Mouse (Mus musculus) lung, postnatal 4 days (tissue): Measurements from ENCODE around the gene Efl1.

ENCODE experiments used
- DNase-seq, 2 experiments: peaks; one replicate each; pipeline ENCODE4 v3.0.0; 2021

The Efl1 gene

GRCm38 (mm10) chr7:82820661-82821060, 172.2 kb downstream of the Efl1 start:
- DNase-seq, result no peak

GRCm38 (mm10) chr7:82821501-82821900, 173.1 kb downstream of the Efl1 start:
- no peak for DNase-seq

- peak; percentile 23 to 51 for DNase-seq
Measured at GRCm38 (mm10) chr7:82822528-82822927, 174.1 kb downstream of the Efl1 start.
